Mouse (Mus musculus): Measurements from ENCODE around the gene Kcnq4. TPM values are rescaled to one million over a fixed set of nuclear protein-coding genes. Genes with fewer than 3 reads are reported as not detected.
A peak's percentile ranks its signal among the peaks of the same experiment; 100 is the strongest.

Kcnq4 gene
- polyA plus RNA-seq, 1 experiment from 2014 or later = 0.73 TPM

- WGBS = 3% methylated on average over 45 of the region's 53 CpGs
- Histone ChIP-seq H3K4me2 (replicated peaks; ENCODE audit: low read depth, low read length) (peak overlapping the region; percentile 100), H3K9me3 (ENCODE audit: control insufficient read depth, low read length) (no peaks in the 10 kb centered on the region), H3K36me3 (ENCODE audit: control insufficient read depth, insufficient read depth, low read length) (no peaks in the 10 kb centered on the region), H3K4me1 (ENCODE audit: control insufficient read depth, insufficient read depth, low read length) (peaks cover 26% of the 10 kb centered on the region), H3K27me3 (ENCODE audit: control insufficient read depth, insufficient read depth, low read length) (peaks cover 36% of the 10 kb centered on the region), H3K27ac (ENCODE audit: low read depth, low read length) (no peak overlapping the region), H3K4me3 (ENCODE audit: low read length) (peak overlapping the region; percentile 59), H3K9ac (ENCODE audit: low read depth, low read length) (peak overlapping the region; percentile 64)
- peak; percentile 51; the same call in 1 of the 2 replicates for ATAC-seq (ENCODE audit: low FRiP score, low TSS enrichment)
Measured at GRCm38 (mm10) chr4:120746552-120747150, 1.8 kb downstream of the Kcnq4 start.

DNA sequence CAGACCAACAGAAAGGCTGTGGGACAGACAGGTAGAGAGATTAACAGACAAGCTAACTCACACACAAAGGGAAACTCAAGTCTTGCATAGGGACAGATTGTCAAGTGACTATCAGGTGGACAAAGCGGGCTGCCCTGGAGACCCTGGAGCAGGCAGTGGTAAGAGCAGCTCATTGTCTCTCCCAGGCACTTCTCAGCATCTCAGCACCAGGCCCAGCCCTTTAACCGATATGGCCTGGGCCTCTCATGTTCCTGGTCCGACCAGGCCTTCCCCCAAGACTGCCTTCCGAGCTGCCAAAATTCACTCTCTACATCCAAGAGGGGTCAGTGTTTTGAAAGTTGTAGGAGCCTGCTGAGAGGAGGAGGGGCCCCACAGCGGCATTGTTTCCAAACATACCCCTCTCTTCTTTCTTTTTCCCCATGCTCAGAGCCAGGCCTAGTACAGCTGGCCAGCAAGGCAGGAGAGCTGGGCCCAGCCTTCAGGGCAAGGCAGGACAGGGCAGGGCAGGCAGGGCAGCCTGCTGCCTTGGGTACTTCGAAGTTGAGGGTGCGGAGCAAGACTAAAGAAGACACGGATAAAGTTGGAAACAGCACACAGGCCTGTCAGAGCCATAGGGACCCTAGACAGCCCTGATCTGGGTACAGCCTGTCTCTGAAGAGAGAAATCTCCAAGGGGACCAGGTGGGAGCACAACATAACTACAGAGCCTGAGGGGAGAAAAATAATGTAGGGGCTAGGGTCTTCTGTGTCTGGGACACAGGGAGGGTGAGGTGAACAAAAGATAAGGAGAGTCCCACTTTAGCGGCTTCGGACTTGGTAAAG, 2.5 kb downstream of the Kcnq4 start:
- Histone ChIP-seq H3K9me3 (ENCODE audit: control insufficient read depth, low read length) (no peaks in the 10 kb centered on the region), H3K4me3 (ENCODE audit: low read length) (peak overlapping the region; percentile 59; the same call in 1 of the 2 replicates), H3K27me3 (ENCODE audit: control insufficient read depth, insufficient read depth, low read length) (peaks cover 36% of the 10 kb centered on the region), H3K4me1 (ENCODE audit: control insufficient read depth, insufficient read depth, low read length) (peaks cover 26% of the 10 kb centered on the region), H3K9ac (ENCODE audit: low read depth, low read length) (no peak overlapping the region), H3K36me3 (ENCODE audit: control insufficient read depth, insufficient read depth, low read length) (no peaks in the 10 kb centered on the region), H3K4me2 (replicated peaks; ENCODE audit: low read depth, low read length) (peak overlapping the region; percentile 100), H3K27ac (ENCODE audit: low read depth, low read length) (no peak overlapping the region)
- 36% methylated on average over 10 of the region's 10 CpGs for WGBS
- no peak for ATAC-seq (ENCODE audit: low FRiP score, low TSS enrichment)

DNA sequence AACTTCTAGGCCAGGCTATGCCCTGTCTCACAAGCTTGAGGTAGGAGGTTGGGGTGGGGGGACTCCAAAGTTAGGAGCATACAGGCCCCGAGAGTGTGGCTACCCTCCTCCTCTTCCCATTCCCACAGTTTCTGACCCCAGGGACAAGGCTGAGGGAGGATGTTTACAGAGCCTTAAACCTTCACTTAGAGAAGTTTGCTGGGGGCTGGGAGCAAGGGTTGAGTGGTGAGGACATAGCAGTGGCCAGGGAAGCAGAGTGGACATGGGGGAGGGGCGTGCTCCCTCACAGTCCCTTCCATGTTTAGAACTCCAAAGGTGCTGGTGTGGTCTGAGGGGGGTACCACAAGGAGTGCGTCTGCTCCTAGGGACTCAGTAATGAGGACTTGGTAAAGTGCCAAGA, 4.8 kb downstream of the Kcnq4 start:
- H3K9ac ChIP-seq (ENCODE audit: low read depth, low read length) = no peak overlapping the region
- no peak overlapping the region for H3K4me2 ChIP-seq (replicated peaks; ENCODE audit: low read depth, low read length)
- WGBS = 47% methylated on average over 3 of the region's 3 CpGs
- H3K4me3 ChIP-seq (ENCODE audit: low read length) = no peak overlapping the region
- no peaks in the 10 kb centered on the region for H3K36me3 ChIP-seq (ENCODE audit: control insufficient read depth, insufficient read depth, low read length)
- no peak for ATAC-seq (ENCODE audit: low FRiP score, low TSS enrichment)
- H3K4me1 ChIP-seq (ENCODE audit: control insufficient read depth, insufficient read depth, low read length) = peaks cover 26% of the 10 kb centered on the region
- peaks cover 22% of the 10 kb centered on the region for H3K27me3 ChIP-seq (ENCODE audit: control insufficient read depth, insufficient read depth, low read length)
- no peaks in the 10 kb centered on the region for H3K9me3 ChIP-seq (ENCODE audit: control insufficient read depth, low read length)
- no peak overlapping the region for H3K27ac ChIP-seq (ENCODE audit: low read depth, low read length)

DNA sequence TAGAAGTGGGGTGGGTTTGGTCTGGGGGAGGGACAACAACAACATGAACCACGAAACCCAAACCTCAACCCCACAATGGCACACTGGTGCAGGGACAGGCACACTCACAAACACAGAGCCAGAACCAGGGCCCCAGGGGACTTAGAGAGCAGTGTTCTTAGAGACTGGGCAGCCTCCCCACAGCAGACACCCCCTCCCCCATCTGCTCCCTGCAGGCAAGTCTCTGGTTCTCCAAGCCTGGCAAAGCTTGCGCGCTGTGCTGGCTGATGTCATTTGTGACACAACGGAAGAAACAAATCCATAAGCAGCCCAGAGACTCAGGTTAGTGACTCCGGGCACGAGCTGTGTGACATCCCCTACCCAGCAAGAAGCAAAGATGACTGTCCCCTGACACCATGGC, 7.1 kb downstream of the Kcnq4 start:
- H3K4me2 ChIP-seq (replicated peaks; ENCODE audit: low read depth, low read length) = no peak overlapping the region
- no peak for ATAC-seq (ENCODE audit: low FRiP score, low TSS enrichment)
- H3K4me1 ChIP-seq (ENCODE audit: control insufficient read depth, insufficient read depth, low read length) = peaks cover 17% of the 10 kb centered on the region
- H3K36me3 ChIP-seq (ENCODE audit: control insufficient read depth, insufficient read depth, low read length) = no peaks in the 10 kb centered on the region
- H3K9ac ChIP-seq (ENCODE audit: low read depth, low read length) = no peak overlapping the region
- H3K4me3 ChIP-seq (ENCODE audit: low read length) = no peak overlapping the region
- H3K27me3 ChIP-seq (ENCODE audit: control insufficient read depth, insufficient read depth, low read length) = no peaks in the 10 kb centered on the region; the same call in 1 of the 2 replicates
- WGBS = 85% methylated on average over 6 of the region's 6 CpGs
- no peak overlapping the region for H3K27ac ChIP-seq (ENCODE audit: low read depth, low read length)
- H3K9me3 ChIP-seq (ENCODE audit: control insufficient read depth, low read length) = no peaks in the 10 kb centered on the region

GRCm38 (mm10) chr4:120734012-120734622, 14.3 kb downstream of the Kcnq4 start:
- Histone ChIP-seq H3K9me3 (ENCODE audit: control insufficient read depth, low read length) (no peaks in the 10 kb centered on the region), H3K4me1 (ENCODE audit: control insufficient read depth, insufficient read depth, low read length) (peaks cover 5% of the 10 kb centered on the region; the same call in 1 of the 2 replicates), H3K27ac (ENCODE audit: low read depth, low read length) (no peak overlapping the region), H3K9ac (ENCODE audit: low read depth, low read length) (no peak overlapping the region), H3K36me3 (ENCODE audit: control insufficient read depth, insufficient read depth, low read length) (no peaks in the 10 kb centered on the region), H3K4me3 (ENCODE audit: low read length) (no peak overlapping the region), H3K4me2 (replicated peaks; ENCODE audit: low read depth, low read length) (no peak overlapping the region), H3K27me3 (ENCODE audit: control insufficient read depth, insufficient read depth, low read length) (peaks cover 2% of the 10 kb centered on the region; the same call in 1 of the 2 replicates)
- no peak for ATAC-seq (ENCODE audit: low FRiP score, low TSS enrichment)
- 75% methylated on average over 5 of the region's 5 CpGs for WGBS

GRCm38 (mm10) chr4:120732737-120733136, 15.7 kb downstream of the Kcnq4 start:
- ATAC-seq (ENCODE audit: low FRiP score, low TSS enrichment) = no peak
- 69% methylated on average over 6 of the region's 6 CpGs for WGBS

DNA sequence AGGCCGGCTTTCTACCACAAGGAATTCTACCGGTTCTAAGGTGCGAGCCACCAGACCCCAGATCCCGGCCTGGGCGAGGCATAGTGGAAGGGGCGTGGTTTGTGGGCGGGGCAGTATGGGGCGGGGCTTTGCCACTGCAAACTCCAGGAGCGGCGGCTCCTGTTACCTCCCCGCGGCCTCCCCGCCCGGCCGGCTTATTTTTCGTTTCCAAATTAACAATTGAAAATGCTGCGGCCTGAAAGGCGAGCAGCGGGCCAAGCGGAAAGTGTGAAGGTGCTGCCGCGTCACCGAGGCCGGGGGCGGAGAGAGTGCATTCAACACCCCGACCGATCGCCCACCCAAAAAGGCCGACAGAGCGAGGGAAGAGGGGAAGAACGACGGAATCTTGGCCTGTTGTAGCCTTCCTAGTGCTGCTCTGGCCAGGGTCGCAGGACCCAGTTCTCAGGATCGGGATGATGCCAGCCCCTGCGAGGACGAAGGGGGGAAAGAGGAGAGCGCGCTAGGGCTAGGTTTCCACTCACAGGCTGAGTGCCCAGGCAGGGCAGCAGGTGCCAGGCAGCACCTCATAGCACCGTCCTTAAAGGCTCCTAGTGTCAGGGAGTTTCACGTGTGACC, 17.3 kb downstream of the Kcnq4 start:
- peak overlapping the region; percentile 49 for H3K9ac ChIP-seq (ENCODE audit: low read depth, low read length)
- under 1% methylated on average over 40 of the region's 40 CpGs for WGBS

More at GRCm38 (mm10) chr4:120732737-120733136, 15.7 kb downstream of the Kcnq4 start:
- Histone ChIP-seq H3K27ac (ENCODE audit: low read depth, low read length) (no peak overlapping the region), H3K4me2 (replicated peaks; ENCODE audit: low read depth, low read length) (no peak overlapping the region), H3K36me3 (ENCODE audit: control insufficient read depth, insufficient read depth, low read length) (no peaks in the 10 kb centered on the region), H3K27me3 (ENCODE audit: control insufficient read depth, insufficient read depth, low read length) (peaks cover 2% of the 10 kb centered on the region; the same call in 1 of the 2 replicates), H3K9me3 (ENCODE audit: control insufficient read depth, low read length) (no peaks in the 10 kb centered on the region), H3K4me1 (ENCODE audit: control insufficient read depth, insufficient read depth, low read length) (peaks cover 5% of the 10 kb centered on the region; the same call in 1 of the 2 replicates), H3K4me3 (ENCODE audit: low read length) (no peak overlapping the region), H3K9ac (ENCODE audit: low read depth, low read length) (no peak overlapping the region)

DNA sequence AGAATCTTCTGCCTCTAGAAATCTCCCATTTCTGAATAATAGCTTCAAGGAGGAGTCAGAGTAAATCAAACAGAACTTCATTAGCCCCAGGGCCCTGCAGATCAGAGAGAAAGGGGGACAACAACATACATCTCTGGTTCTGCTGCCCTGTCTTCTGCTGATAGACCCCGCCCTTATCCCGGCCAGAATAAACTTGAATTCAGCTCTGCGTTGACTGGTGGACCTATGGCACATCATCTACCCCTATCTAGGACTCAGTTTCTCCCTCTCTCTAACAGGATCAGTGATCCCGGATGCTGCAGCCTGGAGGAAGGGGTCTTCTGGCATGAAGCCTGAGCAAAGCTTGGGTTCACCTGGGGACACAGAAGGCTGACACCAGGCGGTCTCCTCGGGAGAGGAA, 17.8 kb downstream of the Kcnq4 start:
- Histone ChIP-seq H3K27me3 (ENCODE audit: control insufficient read depth, insufficient read depth, low read length) (peaks cover 2% of the 10 kb centered on the region; the same call in 1 of the 2 replicates), H3K4me3 (ENCODE audit: low read length) (peak overlapping the region; percentile 52), H3K9ac (ENCODE audit: low read depth, low read length) (0 out of 2 replicates have a peak overlapping the region, but pooled peaks have one; percentile 49), H3K4me2 (replicated peaks; ENCODE audit: low read depth, low read length) (peak overlapping the region; percentile 94), H3K9me3 (ENCODE audit: control insufficient read depth, low read length) (no peaks in the 10 kb centered on the region), H3K36me3 (ENCODE audit: control insufficient read depth, insufficient read depth, low read length) (no peaks in the 10 kb centered on the region), H3K27ac (ENCODE audit: low read depth, low read length) (no peak overlapping the region), H3K4me1 (ENCODE audit: control insufficient read depth, insufficient read depth, low read length) (peaks cover 5% of the 10 kb centered on the region; the same call in 1 of the 2 replicates)
- ATAC-seq (ENCODE audit: low FRiP score, low TSS enrichment) = peak; percentile 41
- 25% methylated on average over 6 of the region's 6 CpGs for WGBS

More for the DNA sequence above, 17.3 kb downstream of the Kcnq4 start:
- Histone ChIP-seq H3K27me3 (ENCODE audit: control insufficient read depth, insufficient read depth, low read length) (peaks cover 2% of the 10 kb centered on the region; the same call in 1 of the 2 replicates), H3K27ac (ENCODE audit: low read depth, low read length) (no peak overlapping the region), H3K9me3 (ENCODE audit: control insufficient read depth, low read length) (no peaks in the 10 kb centered on the region), H3K4me3 (ENCODE audit: low read length) (peak overlapping the region; percentile 52), H3K36me3 (ENCODE audit: control insufficient read depth, insufficient read depth, low read length) (no peaks in the 10 kb centered on the region), H3K4me1 (ENCODE audit: control insufficient read depth, insufficient read depth, low read length) (peaks cover 5% of the 10 kb centered on the region; the same call in 1 of the 2 replicates), H3K4me2 (replicated peaks; ENCODE audit: low read depth, low read length) (peak overlapping the region; percentile 94)
- peak; percentile 88 for ATAC-seq (ENCODE audit: low FRiP score, low TSS enrichment)

Measured in kidney, embryonic 14.5 days (tissue).